Mouse (Mus musculus): ENCODE data around the gene Defb29.

The Defb29 gene

GRCm38 (mm10) chr2:152539944-152540710 is at the start of gene Defb29:
Defb29 (minus strand) TSS chr2:152540098.
- no peak for DNase-seq (ENCODE audit: extremely low spot score, low read depth, low spot score)

GRCm38 (mm10) chr2:152589021-152589420 is 49.1 kb upstream of the Defb29 start:
- DNase-seq (ENCODE audit: extremely low spot score, low read depth, low spot score): no peak

GRCm38 (mm10) chr2:152588450-152588849 is 48.6 kb upstream of the Defb29 start:
- DNase-seq (ENCODE audit: extremely low spot score, low read depth, low spot score): no peak

GRCm38 (mm10) chr2:152586926-152587560 is 47.1 kb upstream of the Defb29 start:
- DNase-seq (ENCODE audit: extremely low spot score, low read depth, low spot score): no peak

- no peak for DNase-seq (ENCODE audit: extremely low spot score, low read depth, low spot score)
These were observed 40.7 kb upstream of the Defb29 start for GRCm38 (mm10) chr2:152580612-152581011.

GRCm38 (mm10) chr2:152580107-152580506 is 40.2 kb upstream of the Defb29 start, which contains the start of gene Defb19:
Defb19 (minus strand) TSS chr2:152580312.
- no peak for DNase-seq (ENCODE audit: extremely low spot score, low read depth, low spot score)

GRCm38 (mm10) chr2:152573484-152573883 is 33.6 kb upstream of the Defb29 start:
- DNase-seq (ENCODE audit: extremely low spot score, low read depth, low spot score): no peak

- no peak for DNase-seq (ENCODE audit: extremely low spot score, low read depth, low spot score)
These were observed 32.4 kb upstream of the Defb29 start, which contains the start of gene Defb21 for GRCm38 (mm10) chr2:152572114-152572794. Defb21 (plus strand) TSS chr2:152572744.

GRCm38 (mm10) chr2:152570313-152570712 is 30.4 kb upstream of the Defb29 start:
- DNase-seq (ENCODE audit: extremely low spot score, low read depth, low spot score): no peak

GRCm38 (mm10) chr2:152569881-152570280 is 30.0 kb upstream of the Defb29 start:
- DNase-seq (ENCODE audit: extremely low spot score, low read depth, low spot score): no peak

GRCm38 (mm10) chr2:152569038-152569437 is 29.1 kb upstream of the Defb29 start, which contains the start of gene Gm17416:
Gm17416 (plus strand) TSS chr2:152569338.
- no peak for DNase-seq (ENCODE audit: extremely low spot score, low read depth, low spot score)

- DNase-seq (ENCODE audit: extremely low spot score, low read depth, low spot score): no peak
These were observed 16.8 kb upstream of the Defb29 start for GRCm38 (mm10) chr2:152556655-152557054.

- peak; percentile 20 for DNase-seq (ENCODE audit: extremely low spot score, low read depth, low spot score)
These were observed 14.0 kb upstream of the Defb29 start for GRCm38 (mm10) chr2:152553774-152554423.

GRCm38 (mm10) chr2:152548124-152548523 is 8.2 kb upstream of the Defb29 start:
- no peak for DNase-seq (ENCODE audit: extremely low spot score, low read depth, low spot score)

- DNase-seq (ENCODE audit: extremely low spot score, low read depth, low spot score): no peak
These were observed 4.8 kb upstream of the Defb29 start for GRCm38 (mm10) chr2:152544691-152545090.

GRCm38 (mm10) chr2:152543478-152543877 is 3.6 kb upstream of the Defb29 start:
- DNase-seq (ENCODE audit: extremely low spot score, low read depth, low spot score): no peak

- DNase-seq (ENCODE audit: extremely low spot score, low read depth, low spot score): no peak
These were observed 3.0 kb upstream of the Defb29 start for GRCm38 (mm10) chr2:152542897-152543296.

- no peak for DNase-seq (ENCODE audit: extremely low spot score, low read depth, low spot score)
These were observed 2.1 kb upstream of the Defb29 start for GRCm38 (mm10) chr2:152541979-152542378.

GRCm38 (mm10) chr2:152517981-152518380 is 21.9 kb downstream of the Defb29 start, which contains the start of gene Defb28:
Defb28 (plus strand) TSS chr2:152518255.
- DNase-seq (ENCODE audit: extremely low spot score, low read depth, low spot score): no peak

- DNase-seq (ENCODE audit: extremely low spot score, low read depth, low spot score): no peak
These were observed 23.8 kb downstream of the Defb29 start for GRCm38 (mm10) chr2:152516084-152516483.

GRCm38 (mm10) chr2:152511592-152511991 is 28.3 kb downstream of the Defb29 start, which contains the start of gene Defb26:
Defb26 (minus strand) TSS chr2:152511692.
- DNase-seq (ENCODE audit: extremely low spot score, low read depth, low spot score): no peak
